Comparison of ENCODE assay signal across 8 mouse cellular contexts in genomic region chr6:140623226-140624095, GRCm38 (mm10). TPM values are rescaled to one million over a fixed set of nuclear protein-coding genes. Genes with fewer than 3 reads are reported as not detected.
DNase-seq lines count a peak whose midpoint lies in the region; TF ChIP-seq lines count a peak whose summit lies in the region.

No protein-coding gene starts in this region.

- no peaks in the 10 kb centered on the region for H3K9me3 ChIP-seq in megakaryocyte, embryonic 14.5 days

- peaks cover 62% of the 10 kb centered on the region for H3K4me1 ChIP-seq in megakaryocyte, embryonic 14.5 days

- no peak for TF ChIP-seq CTCF in gastrocnemius, adult 2 months (IDR thresholded peaks at IDR 0.05)

- peaks cover 3% of the 10 kb centered on the region for H3K36me3 ChIP-seq in megakaryocyte, embryonic 14.5 days (replicated peaks; ENCODE audit: low read length)

- DNase-seq in WW6 (ENCODE audit: low read depth, low spot score), result peak; percentile 86
- peak; percentile 80 to 94 for DNase-seq in cerebellum, postnatal 4 days (ENCODE audit: low spot score in 2 of 2)
- DNase-seq in gastrocnemius, adult 2 months, result peak; percentile 97
- peak; percentile 66 for DNase-seq in hindlimb bud, embryonic 11.5 days (ENCODE audit: extremely low spot score, low read depth, low spot score)
- DNase-seq in left cerebral cortex, adult 8-10 months (ENCODE audit: low spot score in 2 of 2), result peak; percentile 82 to 94
- DNase-seq in right cerebral cortex, postnatal 10 days (ENCODE audit: low spot score in 2 of 2), result peak; percentile 95 to 96
- peak; percentile 96 for DNase-seq in urinary bladder, postnatal 25 days (ENCODE audit: low spot score)

- peak overlapping the region; percentile 95 for H3K27ac ChIP-seq in gastrocnemius, adult 2 months

- peak overlapping the region; percentile 93 for H3K4me3 ChIP-seq in gastrocnemius, adult 2 months
- H3K4me3 ChIP-seq in megakaryocyte, embryonic 14.5 days (replicated peaks), result peak overlapping the region; percentile 98

- intact Hi-C loops in gastrocnemius, adult 2 months (cut with DNase I), result no loop called here

- no peaks in the 10 kb centered on the region for H3K27me3 ChIP-seq in megakaryocyte, embryonic 14.5 days (replicated peaks)

RNA-seq across cellular contexts. Expression of gene Aebp2, which starts 1.0 kb away (rescaled TPM):
- total RNA-seq in gastrocnemius, adult 2 months (2021), result 10 to 100 TPM; 32.2 to 32.9 TPM
- total RNA-seq in left cerebral cortex, adult 8-10 months (2022), result 10 to 100 TPM; 64.8 to 73.9 (median 69.0) TPM
- 5.5 and 10.2 TPM in 2 replicates for polyA plus RNA-seq in megakaryocyte, embryonic 14.5 days (2012; ENCODE audit: insufficient read depth, low replicate concordance)

Comparison
In these comparisons a context has a peak if more than half of its experiments do, and no peak if none do; other contexts are left out.
1. Peak in every context shown above with its lines: DNase-seq, H3K4me3 ChIP-seq and H3K27ac ChIP-seq.